Mouse (Mus musculus) kidney, adult 8-10 months (tissue): ENCODE data around the gene Wipi2.

Experiments
- DNase-seq, 2 experiments: peaks; one replicate each; pipeline ENCODE4 v3.0.0; 2022

The Wipi2 gene

DNA sequence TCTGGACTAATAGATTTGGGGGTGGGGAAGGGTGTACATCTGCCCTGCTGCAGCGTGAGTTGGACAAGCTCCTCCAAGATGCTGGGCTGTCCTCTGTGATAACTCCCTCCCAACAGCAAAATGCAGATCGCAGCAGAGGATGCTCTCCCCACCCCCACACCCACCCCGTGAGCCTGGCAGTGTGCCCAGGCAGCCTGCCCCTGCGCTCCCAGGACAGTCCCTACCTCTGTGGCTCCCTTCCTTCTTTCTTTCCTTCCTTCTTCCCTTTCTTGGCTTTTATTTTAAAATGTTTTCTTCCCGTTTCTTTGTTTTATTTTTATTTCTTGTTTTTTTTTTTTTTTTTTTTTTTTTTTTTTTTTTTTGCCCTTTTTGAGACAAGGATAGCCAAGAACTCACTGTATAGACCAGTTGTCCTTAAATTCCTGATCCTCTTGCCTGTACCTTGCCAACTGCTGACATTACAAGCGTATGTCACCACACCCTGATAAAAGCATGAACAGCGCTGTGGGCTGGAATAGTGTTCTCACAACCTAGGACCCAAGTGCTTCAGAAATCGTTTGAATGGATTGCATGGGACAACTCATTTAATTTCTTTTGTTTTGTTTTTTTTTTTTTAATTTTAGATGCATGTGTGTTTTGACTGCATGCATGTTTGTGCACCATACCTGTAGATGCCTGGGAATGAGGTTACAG is 66.4 kb downstream of the Wipi2 start:
- DNase-seq: no peak

DNA sequence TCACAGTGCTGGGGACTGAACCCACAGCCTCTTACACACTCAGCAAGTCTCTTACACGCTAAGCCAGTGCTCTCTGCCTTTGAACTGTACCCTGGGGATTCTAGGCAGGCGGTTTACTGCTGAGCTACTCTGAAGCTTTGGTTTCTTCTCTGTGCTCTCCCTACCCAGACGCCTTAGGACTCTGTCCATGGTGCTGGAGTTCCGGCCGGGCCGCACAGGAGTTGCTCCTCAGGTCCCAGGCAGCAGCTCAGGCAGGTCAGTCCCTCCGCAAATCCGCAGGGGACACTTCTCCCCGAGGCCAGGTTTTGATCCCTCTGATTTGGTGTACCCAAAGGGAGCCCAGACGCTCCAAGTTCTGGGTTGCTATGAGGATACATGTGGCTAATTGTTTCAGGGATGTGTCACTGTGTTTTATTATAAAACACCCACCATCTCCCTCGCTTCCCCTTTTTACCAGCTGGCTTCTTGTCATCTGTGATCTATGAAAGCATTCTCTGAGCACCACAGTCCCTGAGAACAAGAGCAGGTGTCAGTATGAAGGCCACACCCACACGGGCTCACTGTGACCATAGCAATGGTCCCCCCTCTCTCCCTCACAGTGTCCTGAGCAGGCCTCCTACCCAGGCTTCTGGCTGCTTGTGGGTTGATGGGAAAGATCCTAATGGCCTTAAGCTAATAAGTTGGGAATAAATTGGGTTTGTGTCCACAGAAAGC is 67.3 kb downstream of the Wipi2 start:
- peak in 1 of 2 experiments; percentile 42 for DNase-seq

DNA sequence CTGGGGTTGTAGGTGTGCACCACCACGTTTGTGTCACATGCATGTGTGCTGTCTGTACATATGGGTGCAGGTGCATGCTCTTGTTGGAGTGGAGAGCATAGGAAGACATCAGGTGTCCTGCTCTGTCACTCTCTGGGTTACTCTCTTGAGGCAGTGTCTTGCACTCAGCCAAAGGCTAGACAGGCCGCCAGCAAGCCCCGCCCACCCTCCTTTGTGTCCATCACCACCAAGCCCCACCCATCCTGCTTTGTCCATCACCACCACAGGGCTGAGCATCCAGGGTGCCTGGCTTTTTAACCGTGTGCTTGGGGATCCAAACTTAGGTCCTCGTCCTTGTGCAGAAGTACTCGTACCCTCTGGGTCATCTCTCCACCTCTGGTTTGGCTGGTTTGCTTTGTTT is 68.8 kb downstream of the Wipi2 start:
- no peak for DNase-seq

DNA sequence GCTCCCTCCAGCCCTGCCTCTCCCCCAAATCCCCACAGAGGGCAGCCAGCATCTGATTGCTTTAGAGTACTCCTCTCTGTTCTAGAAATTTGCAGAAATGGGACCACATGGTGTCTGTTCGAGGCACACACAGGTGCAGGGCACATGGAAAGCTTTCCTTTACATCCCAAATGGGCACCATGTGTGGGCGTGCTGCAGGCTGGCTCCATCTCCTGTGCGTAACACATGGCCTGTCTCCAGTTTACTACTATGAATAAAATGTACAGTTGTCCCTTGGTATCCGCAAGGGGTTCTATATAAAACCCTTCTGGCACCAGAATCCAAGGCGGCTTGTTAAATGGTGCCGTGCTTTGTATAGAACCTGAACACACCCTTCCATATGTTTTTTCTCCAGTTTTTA is 69.4 kb downstream of the Wipi2 start:
- DNase-seq: no peak

GRCm38 (mm10) chr5:142697742-142698141 is 70.2 kb downstream of the Wipi2 start:
- no peak for DNase-seq

GRCm38 (mm10) chr5:142700842-142701589 is 73.5 kb downstream of the Wipi2 start:
- peak in 1 of 2 experiments; percentile 28 for DNase-seq

GRCm38 (mm10) chr5:142701651-142702510 is 74.4 kb downstream of the Wipi2 start:
- no peak for DNase-seq

DNA sequence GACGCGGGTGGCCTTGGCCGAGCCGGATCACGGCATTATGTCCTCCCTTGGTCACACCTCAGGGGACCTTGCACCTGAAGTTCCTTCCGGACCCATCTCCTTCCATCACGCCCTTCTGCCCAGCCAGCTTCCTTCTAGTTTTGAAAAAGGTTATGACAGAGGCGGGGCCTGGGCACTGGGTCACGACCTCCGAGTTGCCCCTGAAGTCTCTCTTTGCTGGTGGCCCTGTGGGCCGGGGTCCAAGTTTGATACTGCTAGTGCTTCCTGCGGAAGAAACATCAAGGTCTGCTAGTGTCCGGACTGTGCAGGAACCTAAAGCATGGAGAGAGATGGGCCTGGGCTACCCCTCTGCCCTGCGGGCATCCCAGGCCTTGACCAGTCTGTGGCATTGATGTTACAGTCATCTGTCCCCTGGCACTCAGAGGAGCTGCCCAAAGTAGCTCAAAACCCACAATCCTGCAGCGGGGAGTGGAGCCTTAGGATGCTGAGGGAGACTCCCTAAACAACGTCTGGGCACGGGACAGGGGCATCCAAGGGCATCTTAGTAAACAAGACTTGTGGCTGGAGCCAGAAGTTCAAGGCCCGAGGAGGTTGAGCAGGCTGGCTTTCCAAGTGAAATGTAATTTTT is 75.1 kb downstream of the Wipi2 start:
- DNase-seq: no peak

DNA sequence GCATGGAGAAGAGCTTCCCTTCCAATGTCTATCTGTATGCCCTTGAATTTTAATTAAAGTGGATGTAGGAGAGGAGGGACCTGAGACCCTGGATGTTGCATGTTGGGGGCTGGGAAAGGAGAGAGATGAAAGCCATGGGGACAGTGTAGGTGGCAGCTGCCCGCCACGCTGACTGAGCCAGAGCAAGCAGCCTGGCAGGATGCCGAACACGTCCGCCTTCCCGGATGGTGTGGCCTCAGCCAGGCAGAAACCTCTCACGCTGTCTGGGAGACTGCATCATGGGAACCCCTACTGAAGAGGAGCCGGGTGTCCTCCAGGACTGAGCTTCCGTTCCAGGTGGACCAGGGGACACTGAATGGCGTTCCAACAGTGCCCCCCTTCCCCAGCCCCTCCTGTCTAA is 76.1 kb downstream of the Wipi2 start:
- no peak for DNase-seq

DNA sequence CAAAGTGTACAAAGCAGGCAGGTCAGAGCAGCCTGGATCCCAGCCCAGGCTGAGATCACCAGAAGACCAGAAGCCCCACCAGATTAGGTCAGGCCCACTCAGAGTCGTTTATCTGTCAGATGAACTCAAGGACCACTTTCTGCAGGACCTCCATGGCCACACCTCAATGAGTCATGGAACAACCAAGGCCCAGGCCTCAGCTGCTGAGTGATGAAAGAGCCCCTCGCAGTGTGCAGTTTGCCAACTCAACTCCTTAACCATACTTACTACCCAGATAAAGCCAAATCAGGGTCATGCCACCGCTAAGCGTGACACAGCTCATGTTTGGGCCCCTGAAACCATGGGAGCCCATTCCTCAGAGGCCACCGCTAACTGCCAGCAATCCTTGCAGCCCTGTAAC is 80.2 kb downstream of the Wipi2 start:
- no peak for DNase-seq

GRCm38 (mm10) chr5:142709436-142709835 is 81.9 kb downstream of the Wipi2 start:
- no peak for DNase-seq

DNA sequence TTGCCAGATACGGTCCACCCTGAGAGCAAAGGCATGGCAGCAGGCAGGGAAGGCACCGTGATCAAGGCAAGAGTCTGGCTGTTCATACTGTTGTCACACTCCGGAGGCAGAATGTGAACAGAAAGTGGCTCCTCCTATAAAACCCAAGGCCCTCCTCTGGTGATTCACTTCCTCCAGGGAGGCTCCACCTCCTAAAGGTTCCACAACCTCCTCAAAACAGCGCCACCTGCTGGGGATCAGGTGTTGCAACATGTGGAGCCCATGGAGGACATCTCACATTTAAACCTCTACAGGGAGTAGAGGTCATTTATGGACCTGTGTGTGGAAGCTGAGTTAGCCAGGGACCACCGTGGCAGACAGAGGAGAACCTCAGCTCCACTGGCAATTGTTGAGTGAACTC is 84.9 kb downstream of the Wipi2 start:
- DNase-seq: no peak

DNA sequence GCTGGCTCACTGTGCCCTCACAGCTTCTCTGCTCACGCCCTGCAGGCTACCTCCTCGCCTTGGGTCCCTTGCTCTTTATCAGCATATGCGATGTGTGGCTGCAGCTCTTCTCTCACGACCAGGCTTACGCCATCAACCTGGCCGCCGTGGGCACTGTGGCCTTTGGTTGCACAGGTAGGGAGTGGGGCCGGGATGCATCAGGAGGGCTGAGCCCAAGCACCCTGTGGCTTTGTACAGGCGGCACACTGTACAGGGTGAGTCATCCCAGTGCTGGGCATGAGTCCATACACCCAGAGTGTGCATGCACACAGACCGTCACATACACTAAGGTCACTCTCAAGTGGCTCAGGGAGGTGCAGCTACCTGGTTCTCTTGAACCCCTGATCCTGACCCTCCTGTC is 86.5 kb downstream of the Wipi2 start:
- no peak for DNase-seq

GRCm38 (mm10) chr5:142715059-142715458 is 87.6 kb downstream of the Wipi2 start:
- no peak for DNase-seq

- DNase-seq: no peak
Observed at GRCm38 (mm10) chr5:142716056-142716455, 88.6 kb downstream of the Wipi2 start.

GRCm38 (mm10) chr5:142718037-142718436 is 90.5 kb downstream of the Wipi2 start:
- peak; percentile 38 to 81 for DNase-seq

DNA sequence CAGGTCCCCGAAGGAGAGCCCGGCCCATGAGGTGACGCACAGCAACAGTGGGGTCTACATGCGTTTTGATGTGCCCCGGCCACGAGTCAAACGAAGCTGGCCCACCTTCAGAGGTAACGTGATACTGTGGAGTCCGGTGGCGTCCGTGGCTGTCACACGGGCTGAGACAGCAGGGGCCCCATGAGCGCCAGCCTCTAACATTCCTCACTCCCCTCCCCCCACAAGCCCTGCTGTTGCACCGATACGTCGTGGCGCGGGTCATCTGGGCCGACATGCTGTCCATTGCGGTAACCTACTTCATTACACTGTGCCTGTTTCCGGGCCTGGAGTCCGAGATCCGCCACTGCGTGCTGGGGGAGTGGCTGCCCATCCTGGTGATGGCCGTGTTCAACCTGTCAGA is 91.0 kb downstream of the Wipi2 start:
- no peak for DNase-seq

GRCm38 (mm10) chr5:142719897-142720296 is 92.4 kb downstream of the Wipi2 start:
- no peak for DNase-seq
